8 mouse cellular contexts compared by ENCODE assay signal in genomic region chr16:18629390-18630231, GRCm38 (mm10). TPM values are rescaled to one million over a fixed set of nuclear protein-coding genes. Genes with fewer than 3 reads are reported as not detected.
DNase-seq lines count a peak whose midpoint lies in the region; ATAC-seq and TF ChIP-seq lines count a peak whose summit lies in the region.

TSS of gene Sept5 (minus strand) at chr16:18629954.

- no peak for TF ChIP-seq EP300 in ES-Bruce4 (IDR thresholded peaks at IDR 0.05; ENCODE audit: insufficient read depth, low read depth, low read length)

- peak within 1 kb of the TSS; percentile 59 for H3K9ac ChIP-seq in ES-Bruce4 (ENCODE audit: low read depth, poor library complexity, severe bottlenecking)
- peak within 1 kb of the TSS; percentile 89 for H3K9ac ChIP-seq in heart, embryonic 13.5 days
- H3K9ac ChIP-seq in liver, embryonic 13.5 days: peak within 1 kb of the TSS; percentile 59

- H3K4me3 ChIP-seq in ES-Bruce4 (ENCODE audit: low read depth, low read length): peak within 1 kb of the TSS; percentile 76
- H3K4me3 ChIP-seq in bone marrow, adult 2 months (replicated peaks; ENCODE audit: control insufficient read depth, low read depth, low read length): peak within 1 kb of the TSS; percentile 77
- H3K4me3 ChIP-seq in heart, embryonic 13.5 days: peak within 1 kb of the TSS; percentile 83
- H3K4me3 ChIP-seq in liver, embryonic 13.5 days (replicated peaks): peak within 1 kb of the TSS; percentile 62

- H3K36me3 ChIP-seq in ES-Bruce4 (ENCODE audit: control insufficient read depth, insufficient read depth, low read length, poor library complexity, severe bottlenecking): no peaks in the 10 kb centered on the region
- no peaks in the 10 kb centered on the region for H3K36me3 ChIP-seq in heart, embryonic 13.5 days
- no peaks in the 10 kb centered on the region for H3K36me3 ChIP-seq in liver, embryonic 13.5 days

- H3K27me3 ChIP-seq in ES-Bruce4 (ENCODE audit: control insufficient read depth, insufficient read depth, low read length, poor library complexity, severe bottlenecking): peaks cover 10% of the 10 kb centered on the region
- H3K27me3 ChIP-seq in heart, embryonic 13.5 days (replicated peaks): peaks cover 76% of the 10 kb centered on the region
- peaks cover 91% of the 10 kb centered on the region for H3K27me3 ChIP-seq in liver, embryonic 13.5 days

- ATAC-seq in erythroblast, adult 5-6 weeks (replicated peaks; ENCODE audit: low FRiP score, poor library complexity, severe bottlenecking): no peak
- peak; percentile 35; the same call in 1 of the 2 replicates for ATAC-seq in heart, embryonic 13.5 days (ENCODE audit: extremely low read depth, insufficient number of reproducible peaks, low FRiP score, low TSS enrichment)
- ATAC-seq in liver, embryonic 13.5 days (ENCODE audit: low read depth): peak; percentile 38; the same call in 1 of the 2 replicates

- H3K27ac ChIP-seq in ES-Bruce4 (ENCODE audit: insufficient read depth, low read length): no peak within 1 kb of the TSS
- peak within 1 kb of the TSS; percentile 78 for H3K27ac ChIP-seq in bone marrow, adult 2 months (ENCODE audit: control insufficient read depth, insufficient read depth, low read depth, low read length, poor library complexity)
- H3K27ac ChIP-seq in heart, embryonic 13.5 days (replicated peaks): no peak within 1 kb of the TSS
- H3K27ac ChIP-seq in liver, embryonic 13.5 days: no peak within 1 kb of the TSS

- peak; percentile 83 for DNase-seq in kidney, postnatal 10 days
- DNase-seq in liver, embryonic 13.5 days: no peak
- DNase-seq in neural tube, embryonic 10.5 days (ENCODE audit: extremely low spot score, low spot score): peak; percentile 70
- peak; percentile 79 for DNase-seq in urinary bladder, postnatal 25 days (ENCODE audit: low spot score)

- TF ChIP-seq POLR2A in ES-Bruce4 (IDR thresholded peaks at IDR 0.05; ENCODE audit: insufficient read depth, low read length): no peak
- no peak for TF ChIP-seq POLR2A in bone marrow, adult 2 months (IDR thresholded peaks at IDR 0.05; ENCODE audit: borderline replicate concordance, control insufficient read depth, low read depth, low read length)

- H3K4me2 ChIP-seq in heart, embryonic 13.5 days: peak within 1 kb of the TSS; percentile 98
- peak within 1 kb of the TSS; percentile 78 for H3K4me2 ChIP-seq in liver, embryonic 13.5 days

- H3K4me1 ChIP-seq in ES-Bruce4 (ENCODE audit: control insufficient read depth, insufficient read depth, low read length): no peaks in the 10 kb centered on the region
- peaks cover 3% of the 10 kb centered on the region; the same call in 1 of the 2 replicates for H3K4me1 ChIP-seq in bone marrow, adult 2 months (ENCODE audit: control insufficient read depth, insufficient read depth, low read length)
- H3K4me1 ChIP-seq in heart, embryonic 13.5 days: peaks cover 30% of the 10 kb centered on the region
- peaks cover 32% of the 10 kb centered on the region for H3K4me1 ChIP-seq in liver, embryonic 13.5 days (replicated peaks)

- no peaks in the 10 kb centered on the region for H3K9me3 ChIP-seq in ES-Bruce4 (replicated peaks; ENCODE audit: control insufficient read depth, insufficient read depth, low read length, poor library complexity, severe bottlenecking)
- no peaks in the 10 kb centered on the region for H3K9me3 ChIP-seq in heart, embryonic 13.5 days
- H3K9me3 ChIP-seq in liver, embryonic 13.5 days (replicated peaks): no peaks in the 10 kb centered on the region

- TF ChIP-seq CTCF in ES-Bruce4 (IDR thresholded peaks at IDR 0.05; ENCODE audit: low read depth, low read length): no peak
- TF ChIP-seq CTCF in bone marrow, adult 2 months (IDR thresholded peaks at IDR 0.05; ENCODE audit: control insufficient read depth, insufficient read depth, low read length): no peak

- WGBS in bone marrow, adult 2 months: 2% methylated on average over 91 of the region's 93 CpGs
- under 1% methylated on average over 75 of the region's 93 CpGs for WGBS in heart, embryonic 13.5 days
- WGBS in liver, embryonic 13.5 days (ENCODE audit: insufficient replicate concordance): under 1% methylated on average over 82 of the region's 93 CpGs

RNA-seq across cellular contexts. Expression of gene Sept5, which starts in this region (rescaled TPM):
- 1.8 and 5.2 TPM in 2 replicates for polyA plus RNA-seq in ES-Bruce4 (2011; ENCODE audit: insufficient read depth, insufficient read length, low read depth, missing spikeins)
- polyA plus RNA-seq in bone marrow, adult 2 months (2011; ENCODE audit: insufficient read depth, insufficient read length, low replicate concordance, missing spikeins): 13.9 and 41.9 TPM in 2 replicates
- 13.4 and 19.4 TPM in 2 replicates for total RNA-seq in erythroblast, adult 5-6 weeks (2015; ENCODE audit: low replicate concordance)
- total RNA-seq in erythroblast, adult 5-6 weeks (2017; ENCODE audit: low replicate concordance): 11.7 and 15.2 TPM in 2 replicates
- polyA plus RNA-seq in heart, embryonic 13.5 days (2015; fragmentation: Nextera tagmentation; extraction: Ambion mirVana): 8.8 TPM in 2 replicates
- 2.4 and 2.6 TPM in 2 replicates for polyA plus RNA-seq in liver, embryonic 13.5 days (2015; fragmentation: Nextera tagmentation; extraction: Ambion mirVana)
